Mouse (Mus musculus) hindbrain, embryonic 15.5 days (tissue): Measurements from ENCODE around the gene Gm13290. TPM values are rescaled to one million over a fixed set of nuclear protein-coding genes. Genes with fewer than 3 reads are reported as not detected.
"Not testable (repeated sequence)": the region's sequence is repeated elsewhere in the genome, so short reads cannot be mapped to it uniquely, and the experiment has no call there.

Experiments
- ATAC-seq: fragments of 200-750 bp; cut with Nextera tagmentation; 2 replicates; pipeline ENCODE4 v1.8.0; 2017; ENCODE audit warnings: low read depth, moderate number of reproducible peaks, moderate TSS enrichment; ENCODE audit not compliant: low FRiP score
- H3K27ac ChIP-seq: fragments of 300-500 bp; sonication (generic); replicated peaks from 2 replicates; pipeline ENCODE4 v1.5.1; 2015; ENCODE audit warnings: mild to moderate bottlenecking, inconsistent platforms
- H3K27me3 ChIP-seq: fragments of 300-500 bp; sonication (generic); 2 replicates; pipeline ENCODE4 v1.6.1; 2015; ENCODE audit warnings: control low read depth, inconsistent platforms
- H3K36me3 ChIP-seq: fragments of 300-500 bp; sonication (generic); 2 replicates; pipeline ENCODE4 v1.6.1; 2015; ENCODE audit warnings: control low read depth, inconsistent platforms
- H3K4me1 ChIP-seq: fragments of 300-500 bp; sonication (generic); replicated peaks from 2 replicates; pipeline ENCODE4 v1.6.1; 2015; ENCODE audit warnings: control low read depth, inconsistent platforms
- H3K4me2 ChIP-seq: fragments of 300-500 bp; sonication (generic); 2 replicates; pipeline ENCODE4 v1.6.1; 2015; ENCODE audit warnings: moderate library complexity, mild to moderate bottlenecking, inconsistent platforms
- H3K4me3 ChIP-seq: fragments of 300-500 bp; sonication (generic); 2 replicates; pipeline ENCODE4 v1.5.1; 2015; ENCODE audit warnings: mild to moderate bottlenecking, inconsistent platforms
- H3K9ac ChIP-seq: fragments of 300-500 bp; sonication (generic); 2 replicates; pipeline ENCODE4 v1.6.1; 2015; ENCODE audit warnings: inconsistent platforms
- H3K9me3 ChIP-seq: fragments of 300-500 bp; sonication (generic); 2 replicates; pipeline ENCODE4 v1.6.1; 2016; ENCODE audit warnings: control low read depth, inconsistent platforms
- WGBS: fragments of 180-500 bp; shearing (Covaris S2); methylation state at CpG from one replicate; pipeline ENCODE4 v1.1.7; 2015; 5-methylcytosine and 5-hydroxymethylcytosine counted together
- polyA plus RNA-seq: library from polyadenylated mRNA; unstranded; fragments of >200 nt; fragmentation: Nextera tagmentation; extraction: Ambion mirVana; gene quantifications from 2 replicates; pipeline ENCODE4 v1.2.1, GENCODE M21; 2015

The Gm13290 gene
- 0.25 TPM in 1 of 2 replicates, not detected in the other for polyA plus RNA-seq

DNA sequence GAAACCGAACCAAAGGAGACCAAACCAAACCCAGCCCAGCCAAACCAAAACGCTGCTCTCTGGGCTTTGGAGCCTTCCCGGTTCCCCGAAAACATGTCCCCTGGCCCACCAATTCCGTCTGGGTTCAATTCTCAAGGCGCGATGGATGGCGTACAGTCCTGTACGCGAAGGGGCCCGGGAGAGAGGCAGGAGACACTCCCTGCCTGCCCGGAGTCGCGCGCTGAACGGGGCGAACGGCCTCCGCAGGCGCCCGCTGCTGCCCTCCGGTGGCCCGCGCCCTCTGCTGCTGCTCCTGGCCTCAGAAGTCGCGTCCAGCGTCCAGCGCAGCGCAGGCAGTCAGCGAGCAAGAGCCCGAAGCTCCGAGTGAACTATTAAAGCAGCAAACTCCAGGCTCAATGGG is at the start of gene Gm13290:
Gene Gm13290, plus strand, starts transcription at position 301 of the 400 bp plus-strand sequence.
- not testable (repeated sequence) for H3K4me1 ChIP-seq, H3K36me3 ChIP-seq, H3K9me3 ChIP-seq, H3K27ac ChIP-seq, H3K4me3 ChIP-seq, H3K9ac ChIP-seq, ATAC-seq, H3K4me2 ChIP-seq, H3K27me3 ChIP-seq
- WGBS: no CpG with 5 or more reads among the region's 32 CpGs

- Histone ChIP-seq H3K27ac (no peak overlapping the region), H3K27me3 (no peaks in the 10 kb centered on the region), H3K4me1 (no peaks in the 10 kb centered on the region), H3K4me2 (no peak overlapping the region), H3K36me3 (no peaks in the 10 kb centered on the region), H3K4me3 (no peak overlapping the region), H3K9ac (no peak overlapping the region), H3K9me3 (no peaks in the 10 kb centered on the region)
- 88% methylated on average over 6 of the region's 6 CpGs for WGBS
- ATAC-seq: no peak
Measured at GRCm38 (mm10) chr4:88726727-88727126, 46.9 kb upstream of the Gm13290 start.

DNA sequence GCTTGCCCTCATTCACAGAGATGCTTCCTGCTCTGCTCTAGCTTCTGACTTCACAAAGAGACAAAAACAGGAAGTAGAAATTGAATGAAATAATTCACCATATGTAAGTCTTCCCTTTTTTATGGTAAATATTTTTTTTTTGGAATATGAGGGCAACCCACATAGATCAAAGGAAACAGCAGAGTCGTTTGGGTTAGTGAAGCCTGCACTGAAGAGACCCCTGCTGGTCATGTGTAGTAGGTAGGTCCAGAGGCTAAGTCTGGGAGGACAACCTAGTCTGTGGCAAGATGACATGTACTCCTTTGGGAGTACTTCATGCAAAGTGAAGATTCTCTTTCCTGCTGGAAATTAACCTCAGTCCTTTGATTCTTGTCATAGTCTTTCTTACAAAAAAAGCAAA is 46.3 kb upstream of the Gm13290 start:
- no peaks in the 10 kb centered on the region for H3K4me1 ChIP-seq
- no peak for ATAC-seq
- H3K4me2 ChIP-seq: no peak overlapping the region
- WGBS: 0% methylated on average over 1 of the region's 1 CpGs
- H3K36me3 ChIP-seq: no peaks in the 10 kb centered on the region
- H3K9me3 ChIP-seq: no peaks in the 10 kb centered on the region
- H3K27me3 ChIP-seq: no peaks in the 10 kb centered on the region
- H3K27ac ChIP-seq: no peak overlapping the region
- H3K9ac ChIP-seq: no peak overlapping the region
- no peak overlapping the region for H3K4me3 ChIP-seq

- no peak for ATAC-seq
- H3K4me1 ChIP-seq: no peaks in the 10 kb centered on the region
- H3K36me3 ChIP-seq: no peaks in the 10 kb centered on the region
- WGBS: 2% methylated on average over 2 of the region's 2 CpGs
- H3K9ac ChIP-seq: no peak overlapping the region
- H3K27me3 ChIP-seq: no peaks in the 10 kb centered on the region
- no peak overlapping the region for H3K4me3 ChIP-seq
- H3K27ac ChIP-seq: no peak overlapping the region
- H3K9me3 ChIP-seq: no peaks in the 10 kb centered on the region
- no peak overlapping the region for H3K4me2 ChIP-seq
Measured at GRCm38 (mm10) chr4:88738480-88738879, 35.2 kb upstream of the Gm13290 start.

DNA sequence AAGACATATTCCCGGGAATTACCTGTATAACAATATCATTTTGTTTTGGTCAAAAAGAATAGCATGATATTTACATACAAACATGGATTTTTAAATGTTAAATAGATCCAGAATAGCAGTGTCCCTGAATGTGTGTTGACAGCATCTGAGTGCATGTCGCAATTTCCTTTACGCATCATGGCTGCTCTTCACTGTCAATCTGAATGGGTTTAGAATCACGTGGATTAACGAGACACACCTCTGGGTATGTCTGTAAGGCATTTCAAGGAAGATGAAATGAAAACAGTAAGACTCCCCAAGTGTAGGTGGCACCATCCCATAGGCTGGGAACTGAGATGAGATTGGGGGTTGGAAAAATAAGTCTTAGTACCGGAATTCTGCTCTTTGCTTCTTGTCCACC is 34.6 kb upstream of the Gm13290 start:
- Histone ChIP-seq H3K4me2 (no peak overlapping the region), H3K9ac (no peak overlapping the region), H3K27me3 (no peaks in the 10 kb centered on the region), H3K36me3 (no peaks in the 10 kb centered on the region), H3K9me3 (no peaks in the 10 kb centered on the region), H3K4me1 (no peaks in the 10 kb centered on the region), H3K27ac (no peak overlapping the region), H3K4me3 (no peak overlapping the region)
- WGBS: 93% methylated on average over 6 of the region's 6 CpGs
- ATAC-seq: no peak

DNA sequence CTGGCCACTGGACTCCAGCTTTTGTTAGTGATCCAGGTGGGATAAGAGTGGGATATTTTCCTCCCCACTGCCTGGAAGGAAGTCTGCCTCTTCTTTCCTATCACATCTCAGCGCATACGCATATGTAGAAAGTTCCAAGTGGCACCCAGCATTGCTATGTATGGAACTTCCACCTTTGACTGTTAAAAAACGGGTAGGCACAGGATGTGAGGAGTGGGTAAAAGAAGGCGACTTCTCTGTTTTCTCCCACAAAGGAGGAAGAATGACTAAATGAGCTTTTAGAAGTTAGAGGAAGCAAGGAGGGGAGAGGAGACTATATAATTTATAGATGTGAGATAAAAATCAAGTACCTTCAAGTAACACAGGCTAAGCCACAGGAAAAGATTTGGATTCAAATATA is 32.2 kb upstream of the Gm13290 start:
- H3K9ac ChIP-seq: no peak overlapping the region
- no peaks in the 10 kb centered on the region for H3K27me3 ChIP-seq
- no peak overlapping the region for H3K4me2 ChIP-seq
- no peak overlapping the region for H3K27ac ChIP-seq
- H3K9me3 ChIP-seq: no peaks in the 10 kb centered on the region
- no peak overlapping the region for H3K4me3 ChIP-seq
- WGBS: 94% methylated on average over 4 of the region's 4 CpGs
- no peaks in the 10 kb centered on the region for H3K4me1 ChIP-seq
- ATAC-seq: no peak
- H3K36me3 ChIP-seq: no peaks in the 10 kb centered on the region

GRCm38 (mm10) chr4:88742771-88743371 is 30.8 kb upstream of the Gm13290 start:
- no peak for ATAC-seq
- Histone ChIP-seq H3K9me3 (no peaks in the 10 kb centered on the region), H3K4me2 (no peak overlapping the region), H3K4me1 (no peaks in the 10 kb centered on the region), H3K27ac (no peak overlapping the region), H3K9ac (no peak overlapping the region), H3K27me3 (no peaks in the 10 kb centered on the region), H3K4me3 (no peak overlapping the region), H3K36me3 (no peaks in the 10 kb centered on the region)
- WGBS: 81% methylated on average over 7 of the region's 7 CpGs

GRCm38 (mm10) chr4:88744207-88744606 is 29.4 kb upstream of the Gm13290 start:
- Histone ChIP-seq H3K4me2 (no peak overlapping the region), H3K9me3 (no peaks in the 10 kb centered on the region), H3K4me3 (no peak overlapping the region), H3K36me3 (no peaks in the 10 kb centered on the region), H3K27me3 (no peaks in the 10 kb centered on the region), H3K27ac (no peak overlapping the region), H3K4me1 (no peaks in the 10 kb centered on the region), H3K9ac (no peak overlapping the region)
- 72% methylated on average over 3 of the region's 3 CpGs for WGBS
- ATAC-seq: no peak

DNA sequence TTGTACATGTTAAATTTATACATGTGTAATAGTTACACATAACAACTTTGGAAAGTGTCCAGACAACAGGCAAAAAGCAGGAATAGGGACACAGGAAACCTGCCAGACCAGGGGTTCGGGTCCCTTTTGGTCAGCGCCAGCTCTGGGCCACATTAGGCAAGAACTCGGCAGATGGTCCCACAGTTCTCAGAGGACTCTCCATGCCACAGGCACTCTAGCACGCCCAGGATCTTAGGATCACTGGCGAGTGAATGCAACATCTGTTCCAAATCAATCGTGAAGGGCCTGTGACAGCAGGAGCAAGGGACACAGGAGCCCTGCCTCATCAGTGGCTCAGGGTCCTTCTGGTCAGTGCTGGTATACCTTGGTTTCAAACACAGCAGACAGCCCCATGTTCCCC is 23.7 kb upstream of the Gm13290 start:
- Histone ChIP-seq H3K27ac (no peak overlapping the region), H3K4me3 (no peak overlapping the region), H3K9ac (no peak overlapping the region), H3K9me3 (no peaks in the 10 kb centered on the region), H3K4me2 (no peak overlapping the region), H3K4me1 (no peaks in the 10 kb centered on the region), H3K27me3 (no peaks in the 10 kb centered on the region), H3K36me3 (no peaks in the 10 kb centered on the region)
- no peak for ATAC-seq
- WGBS: 60% methylated on average over 6 of the region's 6 CpGs

DNA sequence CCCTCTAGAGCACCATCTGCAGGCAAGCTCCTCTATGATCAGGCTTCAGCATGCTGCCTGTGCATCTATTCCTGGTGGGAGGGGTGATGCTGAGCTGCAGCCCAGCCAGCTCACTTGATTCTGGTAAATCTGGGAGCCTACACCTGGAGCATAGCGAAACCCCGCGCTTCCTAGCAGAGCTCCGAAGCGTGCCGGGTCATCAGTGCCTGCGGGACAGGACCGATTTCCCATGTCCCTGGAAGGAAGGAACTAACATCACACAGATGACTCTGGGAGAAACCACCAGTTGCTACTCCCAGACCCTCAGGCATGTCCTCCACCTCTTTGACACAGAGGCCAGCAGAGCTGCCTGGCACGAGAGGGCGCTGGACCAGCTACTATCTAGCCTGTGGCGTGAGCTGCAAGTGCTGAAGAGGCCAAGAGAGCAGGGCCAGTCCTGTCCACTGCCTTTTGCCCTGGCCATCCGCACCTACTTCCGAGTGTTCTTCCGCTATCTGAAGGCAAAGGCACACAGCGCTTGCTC is 18.8 kb upstream of the Gm13290 start, which contains the start of gene Gm13271:
Gene Gm13271, plus strand, starts transcription at position 51 of the 523 bp plus-strand sequence.
- H3K4me2 ChIP-seq, H3K4me3 ChIP-seq, H3K27me3 ChIP-seq, ATAC-seq, H3K9me3 ChIP-seq, H3K9ac ChIP-seq, H3K27ac ChIP-seq, H3K4me1 ChIP-seq, H3K36me3 ChIP-seq: not testable (repeated sequence)
- 83% methylated on average over 15 of the region's 15 CpGs for WGBS

- peak overlapping the region; percentile 82 for H3K27ac ChIP-seq
- peak overlapping the region; percentile 49 for H3K9ac ChIP-seq
Measured at GRCm38 (mm10) chr4:88756581-88757513, 16.8 kb upstream of the Gm13290 start.

DNA sequence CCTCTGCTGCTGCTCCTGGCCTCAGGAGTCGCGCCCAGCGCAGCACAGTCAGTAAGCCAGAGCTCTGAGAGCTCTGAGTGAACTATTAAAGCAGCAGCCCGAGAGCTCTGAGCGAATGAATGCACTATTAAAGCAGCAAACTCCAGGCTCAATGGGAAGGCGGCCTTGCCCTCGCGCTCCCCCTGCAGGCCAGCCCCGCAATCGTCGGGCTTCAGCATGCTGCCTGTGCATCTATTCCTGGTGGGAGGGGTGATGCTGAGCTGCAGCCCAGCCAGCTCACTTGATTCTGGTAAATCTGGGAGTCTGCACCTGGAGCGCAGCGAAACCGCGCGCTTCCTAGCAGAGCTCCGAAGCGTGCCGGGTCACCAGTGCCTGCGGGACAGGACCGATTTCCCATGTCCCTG is 16.0 kb upstream of the Gm13290 start:
- WGBS: 0% methylated on average over 19 of the region's 21 CpGs
- peak overlapping the region; percentile 49 for H3K9ac ChIP-seq
- peak overlapping the region; percentile 49 for H3K4me3 ChIP-seq
- H3K4me1 ChIP-seq, H3K36me3 ChIP-seq, H3K9me3 ChIP-seq, H3K27me3 ChIP-seq: not testable (repeated sequence)
- peak overlapping the region; percentile 90 for H3K4me2 ChIP-seq
- ATAC-seq: peak; percentile 100
- peak overlapping the region; percentile 82 for H3K27ac ChIP-seq

More at GRCm38 (mm10) chr4:88756581-88757513, 16.8 kb upstream of the Gm13290 start:
- H3K9me3 ChIP-seq, H3K27me3 ChIP-seq, H3K4me1 ChIP-seq, ATAC-seq, H3K36me3 ChIP-seq: not testable (repeated sequence)
- H3K4me3 ChIP-seq: peak overlapping the region; percentile 49
- H3K4me2 ChIP-seq: peak overlapping the region; percentile 90
- WGBS: 13% methylated on average over 29 of the region's 31 CpGs
